Mouse (Mus musculus): Measurements from ENCODE around the gene Ptgfr. TPM values are rescaled to one million over a fixed set of nuclear protein-coding genes. Genes with fewer than 3 reads are reported as not detected.

Ptgfr gene
- total RNA-seq, 2 experiments from 2014 or later = 0.36 to 0.47 TPM

DNA sequence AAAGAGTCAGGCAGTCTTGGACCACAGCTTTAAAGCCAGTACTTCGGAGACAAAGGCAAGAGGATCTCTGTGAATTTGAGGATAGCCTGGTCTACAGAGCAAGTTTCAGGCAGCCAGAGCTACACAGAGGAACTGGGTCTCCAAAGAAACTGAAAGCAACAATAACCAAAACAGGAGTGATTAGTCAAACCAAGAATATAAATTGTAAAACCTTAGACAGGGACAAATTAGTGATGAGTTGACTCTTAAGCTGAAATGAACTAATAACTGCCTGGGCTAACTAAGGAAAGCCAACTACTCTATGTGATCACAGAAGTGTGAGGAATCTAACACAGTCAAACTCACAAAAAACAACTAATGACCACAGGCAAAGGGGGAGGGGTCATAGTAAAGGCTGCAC lies 88.9 kb downstream of the Ptgfr start:
- no peak for DNase-seq (ENCODE audit: low spot score in 2 of 2)

Other genes starting within 250 kb of the Ptgfr start
- not detected for gene Ifi44, start 87.7 kb downstream of the Ptgfr start, total RNA-seq (2021)
- not detected for gene Ifi44l, start 74.7 kb downstream of the Ptgfr start, total RNA-seq (2021)

Data from layer of hippocampus, adult 18-20 months (tissue).